Mouse (Mus musculus) brain, embryonic 14.5 days (tissue): ENCODE measurements around the gene Ovol2.

Experiments used
- CTCF ChIP-seq: fragments of 200-500 bp; IDR thresholded peaks from 2 replicates; pipeline ENCODE4 v1.5.1; 2012; ENCODE audit warnings: inconsistent platforms, mild to moderate bottlenecking, moderate library complexity, borderline replicate concordance; ENCODE audit not compliant: insufficient read depth, insufficient read length; ENCODE audit errors: extremely low read depth
- POLR2A ChIP-seq: fragments of 200-500 bp; IDR thresholded peaks from 2 replicates; pipeline ENCODE4 v1.6.1; 2012; ENCODE audit warnings: mild to moderate bottlenecking, inconsistent platforms, borderline replicate concordance; ENCODE audit not compliant: poor library complexity, insufficient read depth, insufficient read length, severe bottlenecking; ENCODE audit errors: extremely low read depth

DNA sequence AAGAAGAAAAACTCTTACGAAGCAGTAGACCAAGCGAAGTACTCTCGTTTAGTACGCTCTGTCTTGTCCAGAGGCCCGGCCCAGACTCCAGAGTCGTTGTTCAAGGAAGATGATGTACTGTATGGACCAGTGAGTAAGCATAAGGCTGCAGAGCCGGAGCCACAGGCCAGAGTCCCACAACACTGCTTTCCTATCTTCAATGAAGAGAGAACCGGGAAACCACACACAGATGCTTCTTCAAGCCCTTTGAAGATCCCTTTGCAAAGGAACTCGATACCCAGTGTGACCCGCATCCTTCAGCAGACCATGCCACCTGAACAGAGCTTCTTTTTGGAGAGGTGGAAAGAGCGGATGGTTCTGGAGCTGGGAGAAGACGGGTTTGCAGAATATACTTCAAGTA, 59.9 kb downstream of the Ovol2 start:
- no peak for TF ChIP-seq CTCF
- TF ChIP-seq POLR2A: no peak
